Mouse (Mus musculus): ENCODE measurements around the gene Mdm4.

GRCm38 (mm10) chr1:132932421-132932820 lies 97.9 kb downstream of the Mdm4 start:
- TF ChIP-seq CTCF (IDR thresholded peaks at IDR 0.05; ENCODE audit: control insufficient read depth, insufficient read depth, insufficient replicate concordance, low read depth, low read length), result no peak
- TF ChIP-seq POLR2A (IDR thresholded peaks at IDR 0.05; ENCODE audit: control insufficient read depth, low read depth, low read length), result no peak
